13 mouse cellular contexts compared by ENCODE assay signal in the genomic region with DNA sequence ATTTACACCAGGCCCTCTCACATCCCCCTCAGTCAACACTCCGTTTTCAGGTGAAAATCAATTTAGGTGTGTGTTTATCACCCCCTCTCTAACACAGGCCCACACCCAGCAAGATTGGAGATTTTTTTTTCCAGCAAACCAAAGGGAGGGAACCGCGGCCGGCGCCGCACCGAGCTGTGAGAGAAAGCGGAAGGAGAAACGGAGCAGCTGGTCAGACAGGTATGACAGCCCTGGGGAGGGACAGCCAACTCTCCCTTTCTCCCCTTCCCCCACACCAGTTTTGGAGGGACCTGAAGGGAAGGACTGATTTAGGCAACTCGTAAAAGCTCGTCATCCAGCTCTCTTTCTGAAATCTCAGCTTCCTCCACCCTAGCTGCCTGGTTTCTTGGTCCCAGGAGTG. TPM values are rescaled to one million over a fixed set of nuclear protein-coding genes. Genes with fewer than 3 reads are reported as not detected.
DNase-seq lines count a peak whose midpoint lies in the region; ATAC-seq lines count a peak whose summit lies in the region.
"Had no signal": no experiment of that assay in that cellular context is flagged by ENCODE, and none has a peak within 500 bp of the region (broad histone marks: within the 10 kb centered on the region; RNA-seq: fewer than 3 reads in every experiment).

No protein-coding gene starts in this region.

- H3K4me2 ChIP-seq in kidney, embryonic 16.5 days (replicated peaks; ENCODE audit: low read depth, low read length), result no peak overlapping the region
- H3K4me2 ChIP-seq in kidney, embryonic 14.5 days (replicated peaks; ENCODE audit: low read depth, low read length), result no peak overlapping the region
- peak overlapping the region; percentile 34 for H3K4me2 ChIP-seq in stomach, embryonic 16.5 days (ENCODE audit: low read depth, low read length)
- no peak overlapping the region for H3K4me2 ChIP-seq in heart, embryonic 11.5 days
- H3K4me2 ChIP-seq: midbrain, embryonic 12.5 days had no signal

- ATAC-seq in kidney, embryonic 16.5 days (ENCODE audit: low FRiP score, low TSS enrichment), result no peak
- ATAC-seq in kidney, embryonic 14.5 days (ENCODE audit: low FRiP score, low TSS enrichment), result no peak
- ATAC-seq in stomach, embryonic 16.5 days (ENCODE audit: insufficient read depth, low FRiP score), result peak; percentile 37; the same call in 1 of the 2 replicates
- no peak for ATAC-seq in heart, embryonic 11.5 days (replicated peaks; ENCODE audit: insufficient number of reproducible peaks, low FRiP score, low TSS enrichment)

- no peak overlapping the region for H3K27ac ChIP-seq in kidney, embryonic 16.5 days (ENCODE audit: low read length)
- H3K27ac ChIP-seq in kidney, embryonic 14.5 days (ENCODE audit: low read depth, low read length), result peak overlapping the region; percentile 37; the same call in 1 of the 2 replicates
- H3K27ac ChIP-seq in stomach, embryonic 16.5 days (ENCODE audit: low read length), result peak overlapping the region; percentile 93
- H3K27ac ChIP-seq in heart, embryonic 11.5 days (ENCODE audit: low read depth, low read length), result no peak overlapping the region
- H3K27ac ChIP-seq: midbrain, embryonic 12.5 days had no signal

- peak; percentile 26 for DNase-seq in kidney, adult 11 months
- peak; percentile 76 to 86 for DNase-seq in lung, adult 18-20 months
- DNase-seq in spleen, adult 18-20 months, result no peak
- no peak for DNase-seq in retina, embryonic 14.5 days (ENCODE audit: low spot score)
- DNase-seq: adrenal gland, postnatal 14 days; right cerebral cortex, postnatal 14 days had no signal

- no peaks in the 10 kb centered on the region for H3K36me3 ChIP-seq in kidney, embryonic 16.5 days (ENCODE audit: insufficient read depth, low read length)
- H3K36me3 ChIP-seq in kidney, embryonic 14.5 days (ENCODE audit: control insufficient read depth, insufficient read depth, low read length), result no peaks in the 10 kb centered on the region
- no peaks in the 10 kb centered on the region for H3K36me3 ChIP-seq in stomach, embryonic 16.5 days (ENCODE audit: control insufficient read depth, insufficient read depth, low read length)
- H3K36me3 ChIP-seq in heart, embryonic 11.5 days (ENCODE audit: control insufficient read depth, insufficient read depth, low read length), result no peaks in the 10 kb centered on the region
- H3K36me3 ChIP-seq: midbrain, embryonic 12.5 days had no signal

- H3K4me1 ChIP-seq in kidney, embryonic 16.5 days (ENCODE audit: insufficient read depth, low read length), result peaks cover 9% of the 10 kb centered on the region
- 0 out of 2 replicates have a peak, but pooled peaks cover 2% of the 10 kb centered on the region for H3K4me1 ChIP-seq in kidney, embryonic 14.5 days (ENCODE audit: control insufficient read depth, insufficient read depth, low read length)
- H3K4me1 ChIP-seq in stomach, embryonic 16.5 days (ENCODE audit: control insufficient read depth, insufficient read depth, low read length), result peaks cover 27% of the 10 kb centered on the region
- peaks cover 6% of the 10 kb centered on the region for H3K4me1 ChIP-seq in heart, embryonic 11.5 days (ENCODE audit: control insufficient read depth, insufficient read depth, low read length)

- H3K9me3 ChIP-seq in kidney, embryonic 16.5 days (ENCODE audit: low read length), result no peaks in the 10 kb centered on the region
- H3K9me3 ChIP-seq in kidney, embryonic 14.5 days (ENCODE audit: control insufficient read depth, low read length), result no peaks in the 10 kb centered on the region
- no peaks in the 10 kb centered on the region for H3K9me3 ChIP-seq in stomach, embryonic 16.5 days (replicated peaks; ENCODE audit: control insufficient read depth, low read length)
- H3K9me3 ChIP-seq in heart, embryonic 11.5 days (replicated peaks; ENCODE audit: control insufficient read depth, low read length), result no peaks in the 10 kb centered on the region
- H3K9me3 ChIP-seq: midbrain, embryonic 12.5 days had no signal

- no peak overlapping the region for H3K9ac ChIP-seq in kidney, embryonic 16.5 days (replicated peaks; ENCODE audit: low read length)
- no peak overlapping the region for H3K9ac ChIP-seq in kidney, embryonic 14.5 days (ENCODE audit: low read depth, low read length)
- peak overlapping the region; percentile 57 for H3K9ac ChIP-seq in stomach, embryonic 16.5 days (ENCODE audit: low read length)
- no peak overlapping the region for H3K9ac ChIP-seq in heart, embryonic 11.5 days (ENCODE audit: low read depth, low read length)
- H3K9ac ChIP-seq: midbrain, embryonic 12.5 days had no signal

- 20% methylated on average over 11 of the region's 11 CpGs for WGBS in kidney, embryonic 16.5 days
- WGBS in kidney, embryonic 14.5 days, result 20% methylated on average over 11 of the region's 11 CpGs
- 27% methylated on average over 11 of the region's 11 CpGs for WGBS in stomach, embryonic 16.5 days
- 21% methylated on average over 11 of the region's 11 CpGs for WGBS in heart, embryonic 11.5 days (ENCODE audit: insufficient replicate concordance)

- H3K27me3 ChIP-seq in kidney, embryonic 16.5 days (ENCODE audit: insufficient read depth, low read length), result peaks cover 31% of the 10 kb centered on the region
- peaks cover 28% of the 10 kb centered on the region for H3K27me3 ChIP-seq in kidney, embryonic 14.5 days (ENCODE audit: control insufficient read depth, insufficient read depth, low read length)
- peaks cover 11% of the 10 kb centered on the region for H3K27me3 ChIP-seq in stomach, embryonic 16.5 days (ENCODE audit: control insufficient read depth, insufficient read depth, low read length)
- H3K27me3 ChIP-seq in heart, embryonic 11.5 days (ENCODE audit: control insufficient read depth, insufficient read depth, low read length), result peaks cover 31% of the 10 kb centered on the region

- no peak overlapping the region for H3K4me3 ChIP-seq in kidney, embryonic 16.5 days (ENCODE audit: low read length)
- H3K4me3 ChIP-seq in kidney, embryonic 14.5 days (ENCODE audit: low read length), result no peak overlapping the region
- no peak overlapping the region for H3K4me3 ChIP-seq in stomach, embryonic 16.5 days (replicated peaks; ENCODE audit: low read length)
- no peak overlapping the region for H3K4me3 ChIP-seq in heart, embryonic 11.5 days (ENCODE audit: low read depth, low read length)
- H3K4me3 ChIP-seq: midbrain, embryonic 12.5 days had no signal

RNA-seq across cellular contexts. Expression of gene Krt8, which starts 2.0 kb away (rescaled TPM):
- 267 and 282 TPM in 2 replicates for polyA plus RNA-seq in kidney, embryonic 16.5 days (2015; fragmentation: Nextera tagmentation; extraction: Ambion mirVana)
- 179 and 184 TPM in 2 replicates for polyA plus RNA-seq in kidney, embryonic 14.5 days (2014; fragmentation: Nextera tagmentation; extraction: Ambion mirVana)
- 1,152 and 1,422 TPM in 2 replicates for polyA plus RNA-seq in stomach, embryonic 16.5 days (2015; fragmentation: Nextera tagmentation; extraction: Ambion mirVana)
- polyA plus RNA-seq in heart, embryonic 11.5 days (2014; fragmentation: Nextera tagmentation; extraction: Ambion mirVana), result 30.4 and 36.8 TPM in 2 replicates

RNA-seq across cellular contexts. Expression of gene Krt18, which starts 21.7 kb away (rescaled TPM):
- 216 and 223 TPM in 2 replicates for polyA plus RNA-seq in kidney, embryonic 16.5 days (2015; fragmentation: Nextera tagmentation; extraction: Ambion mirVana)
- 140 and 164 TPM in 2 replicates for polyA plus RNA-seq in kidney, embryonic 14.5 days (2014; fragmentation: Nextera tagmentation; extraction: Ambion mirVana)
- 550 and 609 TPM in 2 replicates for polyA plus RNA-seq in stomach, embryonic 16.5 days (2015; fragmentation: Nextera tagmentation; extraction: Ambion mirVana)
- 39.3 and 41.9 TPM in 2 replicates for polyA plus RNA-seq in heart, embryonic 11.5 days (2014; fragmentation: Nextera tagmentation; extraction: Ambion mirVana)

RNA-seq across cellular contexts. Expression of gene Krt78, which starts 52.2 kb away (rescaled TPM):
- 0.06 and 0.16 TPM in 2 replicates for polyA plus RNA-seq in kidney, embryonic 16.5 days (2015; fragmentation: Nextera tagmentation; extraction: Ambion mirVana)
- not detected in 2 replicates for polyA plus RNA-seq in kidney, embryonic 14.5 days (2014; fragmentation: Nextera tagmentation; extraction: Ambion mirVana)
- polyA plus RNA-seq in stomach, embryonic 16.5 days (2015; fragmentation: Nextera tagmentation; extraction: Ambion mirVana), result 23.6 and 43.1 TPM in 2 replicates
- not detected in 2 replicates for polyA plus RNA-seq in heart, embryonic 11.5 days (2014; fragmentation: Nextera tagmentation; extraction: Ambion mirVana)
- polyA plus RNA-seq: C2C12; midbrain, embryonic 12.5 days; neural tube, embryonic 14.5 days had no signal

Comparison
In these comparisons a context has a peak if more than half of its experiments do, and no peak if none do; other contexts are left out.
1. H3K27ac ChIP-seq: peak in kidney, embryonic 14.5 days (single experiment) and stomach, embryonic 16.5 days (single experiment); none in kidney, embryonic 16.5 days (single experiment) and heart, embryonic 11.5 days (single experiment).
2. DNase-seq: peak in kidney, adult 11 months (single experiment) and lung, adult 18-20 months (2 of 2); none in spleen, adult 18-20 months (0 of 2) and retina, embryonic 14.5 days (single experiment).
3. RNA of gene Krt78, which starts 52.2 kb away (polyA plus RNA-seq): 23.6 to 43.1 TPM in stomach, embryonic 16.5 days; 0.06 to 0.16 TPM in kidney, embryonic 16.5 days, not detected in kidney, embryonic 14.5 days and not detected in heart, embryonic 11.5 days; every median in the first group is over 10 times any median in the second.